Mouse (Mus musculus): ENCODE measurements around the gene D230025D16Rik. TPM values are rescaled to one million over a fixed set of nuclear protein-coding genes. Genes with fewer than 3 reads are reported as not detected.

Gene D230025D16Rik
- 10 to 100 TPM; 26.1 to 30.7 TPM for polyA plus RNA-seq (2017; shearing (Covaris generic))

DNA sequence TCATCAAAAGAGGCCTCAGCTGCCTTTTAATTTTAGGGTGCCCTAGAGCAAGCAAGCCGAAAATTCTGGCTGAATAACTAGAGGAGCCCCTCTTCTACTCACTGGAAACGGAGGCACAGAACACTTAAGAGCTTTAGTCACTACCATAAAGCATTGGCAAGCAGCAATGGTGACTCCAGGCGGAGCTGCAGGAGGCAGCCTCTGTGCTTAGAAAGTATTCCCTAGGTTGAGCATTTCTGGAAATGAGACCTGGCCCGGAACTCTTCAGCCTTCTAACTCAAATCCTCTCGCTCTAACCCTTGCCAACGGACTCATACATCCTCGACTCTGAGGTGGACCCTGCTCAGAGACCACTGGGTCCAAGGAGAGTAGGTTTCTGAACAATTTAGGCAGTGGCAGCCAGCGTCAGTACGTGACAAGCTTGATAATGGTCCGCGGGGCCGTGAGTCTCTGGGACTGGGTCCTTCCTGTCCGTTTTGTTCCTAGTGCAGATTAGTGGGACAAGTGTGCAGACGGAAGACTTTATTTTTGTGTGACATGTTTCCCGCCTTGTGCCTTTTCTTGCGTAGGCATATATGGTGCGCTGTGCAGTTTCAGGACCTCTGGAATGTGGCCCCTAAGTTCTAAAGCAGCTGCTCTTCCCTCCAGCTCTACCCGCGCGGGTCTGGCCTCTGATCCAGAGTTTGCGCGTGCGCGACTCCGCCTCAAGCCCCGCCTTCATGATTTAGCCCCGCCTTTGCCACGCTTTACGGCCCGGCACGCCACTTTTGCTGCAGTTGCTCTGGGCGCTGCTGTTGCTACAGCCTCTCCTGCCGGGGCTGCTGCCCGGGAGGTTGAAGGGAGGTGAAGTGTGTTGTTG lies at the start of gene D230025D16Rik:
D230025D16Rik (plus strand) TSS at position 733 of the 859 bp plus-strand sequence.

GRCm38 (mm10) chr8:105254966-105255350 lies 30.0 kb downstream of the D230025D16Rik start, which contains the start of gene B3gnt9:
Gene B3gnt9, minus strand, starts transcription at chr8:105255153.

GRCm38 (mm10) chr8:105264024-105264982 lies 39.4 kb downstream of the D230025D16Rik start, which contains the start of the genes Tradd and Fbxl8:
Gene Tradd, minus strand, starts transcription at chr8:105264609.
Gene Fbxl8, plus strand, starts transcription at chr8:105264648.

DNA sequence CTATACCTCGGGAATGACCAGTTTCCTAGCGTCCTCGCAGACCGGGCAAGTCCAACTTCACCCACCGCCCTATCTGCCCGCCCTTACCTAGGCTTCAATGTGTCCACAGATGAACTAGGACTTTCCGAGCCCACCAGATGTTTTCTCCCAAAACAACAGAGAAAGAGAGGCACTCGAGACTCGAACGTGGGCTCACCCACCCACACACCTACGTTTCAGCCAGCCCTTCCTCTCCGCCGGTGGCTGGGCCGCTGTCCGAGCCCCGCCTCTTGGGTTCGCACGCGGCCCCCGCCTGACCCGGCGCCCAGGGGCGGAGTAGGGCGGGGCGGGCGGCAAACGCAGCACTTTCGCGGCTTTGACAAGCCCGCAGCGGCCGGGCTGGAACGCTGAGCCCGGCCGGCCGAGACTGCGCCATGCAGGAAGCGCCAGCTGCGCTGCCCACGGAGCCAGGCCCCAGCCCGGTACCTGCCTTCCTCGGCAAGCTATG lies 44.6 kb downstream of the D230025D16Rik start, which contains the start of gene Hsf4:
Hsf4 (plus strand) TSS at position 341 of the 487 bp plus-strand sequence.

GRCm38 (mm10) chr8:105275840-105276239 lies 50.9 kb downstream of the D230025D16Rik start, which contains the start of gene Nol3:
Gene Nol3, plus strand, starts transcription at chr8:105276140.

DNA sequence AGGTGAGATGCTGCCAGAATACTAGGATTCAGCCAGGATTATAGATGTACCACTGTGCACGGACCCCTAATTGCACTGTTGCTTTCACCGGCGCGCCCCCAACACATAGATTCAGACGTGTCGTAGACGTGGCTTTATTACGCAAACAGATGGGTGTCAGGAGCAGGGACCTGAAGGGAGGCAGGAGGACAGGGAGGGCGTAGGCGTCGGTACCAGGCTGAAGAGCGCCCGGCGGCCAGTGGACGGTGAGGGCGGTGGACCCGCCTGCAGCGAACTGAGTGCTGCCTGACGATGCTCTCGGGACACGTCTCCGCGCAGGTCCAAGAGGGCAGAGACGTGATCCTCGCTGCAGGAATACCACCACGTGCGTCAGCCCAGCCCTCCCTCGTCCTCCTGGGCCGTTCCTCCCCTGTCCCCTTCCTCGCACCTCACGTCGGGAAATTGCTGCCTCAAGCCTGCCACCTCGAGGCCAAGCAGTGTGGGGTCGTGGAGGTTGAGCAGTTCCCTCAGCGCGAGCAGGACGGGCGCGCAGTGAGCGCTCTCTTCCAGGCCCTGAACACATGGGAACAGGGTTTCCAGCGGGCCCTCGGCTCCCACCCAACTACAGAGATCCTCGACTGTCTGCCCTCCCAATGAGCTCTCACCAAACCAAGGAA lies 65.0 kb downstream of the D230025D16Rik start, which contains the start of gene 4931428F04Rik:
4931428F04Rik (minus strand) TSS at position 60 of the 656 bp plus-strand sequence.

GRCm38 (mm10) chr8:105295895-105296573 lies 71.1 kb downstream of the D230025D16Rik start, which contains the start of gene Exoc3l:
Gene Exoc3l, minus strand, starts transcription at chr8:105296101.

GRCm38 (mm10) chr8:105297511-105298192 lies 72.7 kb downstream of the D230025D16Rik start, which contains the start of gene E2f4:
Gene E2f4, plus strand, starts transcription at chr8:105297663.

Other genes starting within 250 kb of the D230025D16Rik start
- not detected for gene Ces2h, start 224.3 kb upstream of the D230025D16Rik start, polyA plus RNA-seq (2017; shearing (Covaris generic))
- gene Ces3a, start 176.5 kb upstream of the D230025D16Rik start, polyA plus RNA-seq (2017; shearing (Covaris generic)): under 1 TPM in 1 of 2 experiments, not detected in 1; 0.36 TPM
- gene Ces3b, start 141.4 kb upstream of the D230025D16Rik start, polyA plus RNA-seq (2017; shearing (Covaris generic)): under 1 TPM; 0.12 to 0.49 TPM
- 1 to 10 TPM in 1 of 2 experiments, under 1 TPM in 1; 0.31 to 1.2 TPM for gene Ces4a, start 93.3 kb upstream of the D230025D16Rik start, polyA plus RNA-seq (2017; shearing (Covaris generic))
- gene Cbfb, start 54.5 kb upstream of the D230025D16Rik start, polyA plus RNA-seq (2017; shearing (Covaris generic)): 100 to 1,000 TPM; 106 to 136 TPM
- 1 to 10 TPM; 1.7 to 2.5 TPM for gene B3gnt9, start 30.0 kb downstream of the D230025D16Rik start, polyA plus RNA-seq (2017; shearing (Covaris generic))
- gene Tradd, start 39.5 kb downstream of the D230025D16Rik start, polyA plus RNA-seq (2017; shearing (Covaris generic)): 10 to 100 TPM; 66.5 to 74.3 TPM
- 10 to 100 TPM; 23.3 to 29.8 TPM for gene Fbxl8, start 39.5 kb downstream of the D230025D16Rik start, polyA plus RNA-seq (2017; shearing (Covaris generic))
- gene Hsf4, start 44.7 kb downstream of the D230025D16Rik start, polyA plus RNA-seq (2017; shearing (Covaris generic)): 1 to 10 TPM in 1 of 2 experiments, under 1 TPM in 1; 0.88 to 1.1 TPM
- gene Nol3, start 51.0 kb downstream of the D230025D16Rik start, polyA plus RNA-seq (2017; shearing (Covaris generic)): 1 to 10 TPM in 1 of 2 experiments, not detected in 1; 1.6 TPM
- gene 4931428F04Rik, start 64.7 kb downstream of the D230025D16Rik start, polyA plus RNA-seq (2017; shearing (Covaris generic)): 1 to 10 TPM; 1.9 to 4.2 TPM
- gene Exoc3l, start 71.0 kb downstream of the D230025D16Rik start, polyA plus RNA-seq (2017; shearing (Covaris generic)): 1 to 10 TPM; 2.0 to 2.1 TPM
- gene E2f4, start 72.5 kb downstream of the D230025D16Rik start, polyA plus RNA-seq (2017; shearing (Covaris generic)): 100 to 1,000 TPM; 150 to 169 TPM
- gene Elmo3, start 80.5 kb downstream of the D230025D16Rik start, polyA plus RNA-seq (2017; shearing (Covaris generic)): 10 to 100 TPM in 1 of 2 experiments, 1 to 10 TPM in 1; 7.2 to 14.4 TPM
- 1 to 10 TPM; 1.9 to 2.7 TPM for gene Lrrc29, start 101.1 kb downstream of the D230025D16Rik start, polyA plus RNA-seq (2017; shearing (Covaris generic))
- gene Tmem208, start 101.2 kb downstream of the D230025D16Rik start, polyA plus RNA-seq (2017; shearing (Covaris generic)): 100 to 1,000 TPM; 128 to 130 TPM
- 1 to 10 TPM; 1.0 to 1.8 TPM for gene Fhod1, start 122.8 kb downstream of the D230025D16Rik start, polyA plus RNA-seq (2017; shearing (Covaris generic))
- gene Slc9a5, start 123.7 kb downstream of the D230025D16Rik start, polyA plus RNA-seq (2017; shearing (Covaris generic)): under 1 TPM; 0.28 to 0.60 TPM
- 1 to 10 TPM in 1 of 2 experiments, not detected in 1; 1.1 TPM for gene Plekhg4, start 148.1 kb downstream of the D230025D16Rik start, polyA plus RNA-seq (2017; shearing (Covaris generic))
- 1 to 10 TPM in 1 of 2 experiments, under 1 TPM in 1; 0.65 to 1.3 TPM for gene Kctd19, start 188.4 kb downstream of the D230025D16Rik start, polyA plus RNA-seq (2017; shearing (Covaris generic))
- gene Lrrc36, start 188.4 kb downstream of the D230025D16Rik start, polyA plus RNA-seq (2017; shearing (Covaris generic)): under 1 TPM in 1 of 2 experiments, not detected in 1; 0.53 TPM
- under 1 TPM in 1 of 2 experiments, not detected in 1; 0.64 TPM for gene Tppp3, start 246.4 kb downstream of the D230025D16Rik start, polyA plus RNA-seq (2017; shearing (Covaris generic))

All from inflammation-experienced regulatory T-cells (primary cell).